Mouse (Mus musculus) heart, adult 2 months (tissue): Measurements from ENCODE around the gene Zbtb46.

ENCODE experiments used
- CTCF ChIP-seq: fragments of 200-600 bp; IDR thresholded peaks from 2 replicates; pipeline ENCODE4 v1.8.1; 2022; ENCODE audit warnings: antibody characterized with exemption, mild to moderate bottlenecking, moderate library complexity
- POLR2A ChIP-seq: fragments of 200-500 bp; IDR thresholded peaks from 2 replicates; pipeline ENCODE4 v1.6.1; 2011; ENCODE audit warnings: mild to moderate bottlenecking, low read depth, low read length, control low read depth; ENCODE audit not compliant: insufficient read depth

- no peak for TF ChIP-seq POLR2A
- no peak for TF ChIP-seq CTCF
Observed at GRCm38 (mm10) chr2:181493156-181493927, 34.1 kb upstream of the Zbtb46 start, which contains the start of gene Abhd16b.
